Mouse (Mus musculus): ENCODE data around the gene Lrwd1. TPM values are rescaled to one million over a fixed set of nuclear protein-coding genes. Genes with fewer than 3 reads are reported as not detected.
"Not testable (repeated sequence)": the region's sequence is repeated elsewhere in the genome, so short reads cannot be mapped to it uniquely, and the experiment has no call there.

The Lrwd1 gene
- polyA plus RNA-seq, 1 experiment from 2014 or later: 37.6 TPM

- 75% methylated on average over 5 of the region's 5 CpGs for WGBS
- Histone ChIP-seq H3K27ac (ENCODE audit: low read length) (no peak overlapping the region), H3K4me3 (ENCODE audit: low read length) (no peak overlapping the region), H3K9me3 (ENCODE audit: control insufficient read depth, low read length) (no peaks in the 10 kb centered on the region), H3K36me3 (ENCODE audit: control insufficient read depth, insufficient read depth, low read length) (no peaks in the 10 kb centered on the region), H3K27me3 (ENCODE audit: control insufficient read depth, insufficient read depth, low read depth, low read length) (no peaks in the 10 kb centered on the region), H3K4me1 (replicated peaks; ENCODE audit: control insufficient read depth, insufficient read depth, low read length) (no peaks in the 10 kb centered on the region), H3K4me2 (ENCODE audit: low read depth, low read length) (no peak overlapping the region), H3K9ac (ENCODE audit: low read length) (no peak overlapping the region)
- ATAC-seq (ENCODE audit: low read depth): no peak
Observed at GRCm38 (mm10) chr5:136155399-136155798, 19.5 kb upstream of the Lrwd1 start.

DNA sequence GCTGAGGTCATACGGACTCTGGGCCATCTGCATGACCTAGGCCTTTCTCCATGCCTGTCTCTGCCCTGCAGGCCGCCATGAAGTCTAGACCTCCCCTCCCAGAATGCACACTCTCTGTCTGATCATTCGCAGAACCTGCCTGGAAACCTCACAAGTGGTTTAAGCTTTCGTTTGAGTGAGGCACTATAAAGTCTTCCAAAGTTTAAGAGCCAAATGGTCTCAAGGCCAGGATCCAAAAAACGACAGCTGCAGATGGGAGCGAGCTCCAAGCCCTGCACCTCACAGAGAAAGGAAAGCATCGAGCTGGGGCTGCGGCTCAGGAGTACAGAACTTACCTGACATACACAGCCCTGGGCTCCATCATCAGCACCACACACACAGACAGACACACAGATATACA is 16.5 kb upstream of the Lrwd1 start:
- Histone ChIP-seq H3K9me3 (ENCODE audit: control insufficient read depth, low read length) (no peaks in the 10 kb centered on the region), H3K27ac (ENCODE audit: low read length) (no peak overlapping the region), H3K36me3 (ENCODE audit: control insufficient read depth, insufficient read depth, low read length) (no peaks in the 10 kb centered on the region), H3K4me3 (ENCODE audit: low read length) (no peak overlapping the region), H3K9ac (ENCODE audit: low read length) (no peak overlapping the region), H3K27me3 (ENCODE audit: control insufficient read depth, insufficient read depth, low read depth, low read length) (no peaks in the 10 kb centered on the region), H3K4me2 (ENCODE audit: low read depth, low read length) (no peak overlapping the region), H3K4me1 (replicated peaks; ENCODE audit: control insufficient read depth, insufficient read depth, low read length) (no peaks in the 10 kb centered on the region)
- ATAC-seq (ENCODE audit: low read depth): no peak
- 66% methylated on average over 8 of the region's 8 CpGs for WGBS

DNA sequence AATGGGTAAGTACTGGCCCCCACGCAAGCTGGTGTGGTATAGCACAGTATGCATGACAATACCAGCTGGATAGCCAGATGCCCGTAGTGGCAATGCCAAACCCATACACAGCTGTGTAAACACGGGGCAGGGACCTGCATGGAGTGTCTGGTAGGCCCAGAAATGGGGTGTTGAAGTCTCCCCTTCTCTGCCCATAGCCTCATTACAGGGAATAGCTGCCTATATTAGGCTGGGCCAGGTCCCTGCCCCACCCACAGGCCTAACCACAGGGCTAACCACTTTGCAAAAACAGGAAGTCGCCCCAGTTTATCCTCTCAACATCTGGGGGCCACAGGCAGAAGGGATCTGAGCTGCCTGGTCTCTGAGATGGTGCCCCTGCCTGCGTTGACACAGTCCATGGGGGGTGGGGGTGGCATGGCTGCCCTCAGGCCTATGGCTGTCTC is 13.3 kb upstream of the Lrwd1 start:
- H3K9me3 ChIP-seq (ENCODE audit: control insufficient read depth, low read length); H3K27me3 ChIP-seq (ENCODE audit: control insufficient read depth, insufficient read depth, low read depth, low read length); H3K4me2 ChIP-seq (ENCODE audit: low read depth, low read length); H3K36me3 ChIP-seq (ENCODE audit: control insufficient read depth, insufficient read depth, low read length); H3K27ac ChIP-seq (ENCODE audit: low read length); H3K4me1 ChIP-seq (replicated peaks; ENCODE audit: control insufficient read depth, insufficient read depth, low read length); ATAC-seq (ENCODE audit: low read depth); H3K4me3 ChIP-seq (ENCODE audit: low read length); H3K9ac ChIP-seq (ENCODE audit: low read length): not testable (repeated sequence)
- WGBS: 68% methylated on average over 5 of the region's 5 CpGs

DNA sequence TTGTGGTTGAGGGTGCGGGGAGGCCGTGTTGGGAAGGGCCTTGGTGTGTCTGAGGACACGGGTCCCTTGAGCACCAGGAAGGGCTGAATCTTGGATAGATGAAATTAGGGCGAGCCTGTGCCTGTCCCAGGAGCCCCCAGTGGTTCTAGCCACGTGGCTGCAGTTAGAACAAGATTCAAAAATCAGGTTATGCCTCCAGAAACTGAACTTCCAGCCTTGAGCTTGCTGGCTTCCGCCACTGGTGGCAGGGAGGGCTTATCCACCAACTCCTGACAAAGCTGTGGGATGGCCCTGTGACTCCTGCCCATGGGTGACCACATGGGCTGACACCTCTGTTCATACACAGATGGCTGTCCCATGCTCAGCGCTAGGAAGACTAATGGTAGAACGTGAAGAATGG is 11.8 kb upstream of the Lrwd1 start:
- Histone ChIP-seq H3K9me3 (ENCODE audit: control insufficient read depth, low read length) (0 out of 2 replicates have a peak, but pooled peaks cover 2% of the 10 kb centered on the region), H3K4me1 (replicated peaks; ENCODE audit: control insufficient read depth, insufficient read depth, low read length) (no peaks in the 10 kb centered on the region), H3K4me3 (ENCODE audit: low read length) (no peak overlapping the region), H3K4me2 (ENCODE audit: low read depth, low read length) (no peak overlapping the region), H3K27ac (ENCODE audit: low read length) (no peak overlapping the region), H3K9ac (ENCODE audit: low read length) (no peak overlapping the region), H3K27me3 (ENCODE audit: control insufficient read depth, insufficient read depth, low read depth, low read length) (no peaks in the 10 kb centered on the region), H3K36me3 (ENCODE audit: control insufficient read depth, insufficient read depth, low read length) (no peaks in the 10 kb centered on the region)
- no peak for ATAC-seq (ENCODE audit: low read depth)
- WGBS: 68% methylated on average over 8 of the region's 8 CpGs

GRCm38 (mm10) chr5:136146936-136147335 is 11.1 kb upstream of the Lrwd1 start:
- no peak overlapping the region for H3K4me2 ChIP-seq (ENCODE audit: low read depth, low read length)
- H3K9ac ChIP-seq (ENCODE audit: low read length): no peak overlapping the region
- 94% methylated on average over 1 of the region's 1 CpGs for WGBS
- H3K4me3 ChIP-seq (ENCODE audit: low read length): no peak overlapping the region
- no peak overlapping the region for H3K27ac ChIP-seq (ENCODE audit: low read length)
- H3K4me1 ChIP-seq (replicated peaks; ENCODE audit: control insufficient read depth, insufficient read depth, low read length): no peaks in the 10 kb centered on the region
- H3K9me3 ChIP-seq (ENCODE audit: control insufficient read depth, low read length): 0 out of 2 replicates have a peak, but pooled peaks cover 2% of the 10 kb centered on the region
- H3K36me3 ChIP-seq (ENCODE audit: control insufficient read depth, insufficient read depth, low read length): 0 out of 2 replicates have a peak, but pooled peaks cover 2% of the 10 kb centered on the region
- H3K27me3 ChIP-seq (ENCODE audit: control insufficient read depth, insufficient read depth, low read depth, low read length): no peaks in the 10 kb centered on the region
- no peak for ATAC-seq (ENCODE audit: low read depth)

DNA sequence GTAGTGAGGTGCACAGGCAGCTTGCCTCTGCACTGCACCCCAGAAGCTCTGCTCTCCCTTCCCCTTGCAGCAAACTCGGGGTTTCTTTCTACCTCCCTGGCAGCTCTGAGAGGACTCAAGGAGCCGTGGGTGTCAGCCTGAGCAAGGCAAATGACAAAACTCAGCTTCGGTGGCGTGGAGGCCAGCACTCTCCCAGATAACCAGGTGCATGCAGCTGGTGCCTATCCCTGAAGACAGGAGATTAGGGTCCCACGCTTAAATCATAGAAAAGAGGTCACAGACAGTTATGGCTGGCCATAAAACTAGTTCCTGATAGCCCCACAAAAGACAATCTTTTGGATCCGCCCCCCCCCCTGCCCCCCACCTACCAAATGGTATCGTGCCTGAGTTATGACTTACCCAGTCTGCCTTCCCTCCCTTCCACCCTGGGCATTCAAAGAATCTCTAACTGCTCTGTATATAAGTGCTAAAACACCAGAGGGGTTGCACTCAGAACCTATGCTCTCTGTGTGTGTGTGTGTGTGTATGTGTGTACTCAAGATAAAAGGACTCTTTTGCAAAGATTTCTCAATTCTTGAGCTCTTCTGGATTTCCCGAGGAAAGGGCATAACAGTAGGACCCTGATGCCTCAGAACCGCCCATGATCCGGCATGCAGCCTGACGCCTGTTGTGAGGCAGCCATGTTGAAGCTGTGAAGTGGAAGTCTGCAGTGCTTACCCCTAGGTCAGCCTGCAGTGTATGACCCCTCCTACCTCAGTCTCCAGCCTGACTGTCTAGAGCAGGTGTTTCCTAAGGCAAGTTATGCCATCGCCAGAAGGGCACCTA is 8.9 kb upstream of the Lrwd1 start:
- no peaks in the 10 kb centered on the region for H3K27me3 ChIP-seq (ENCODE audit: control insufficient read depth, insufficient read depth, low read depth, low read length)
- no peak overlapping the region for H3K4me2 ChIP-seq (ENCODE audit: low read depth, low read length)
- 0 out of 2 replicates have a peak, but pooled peaks cover 2% of the 10 kb centered on the region for H3K9me3 ChIP-seq (ENCODE audit: control insufficient read depth, low read length)
- H3K4me1 ChIP-seq (replicated peaks; ENCODE audit: control insufficient read depth, insufficient read depth, low read length): no peaks in the 10 kb centered on the region
- no peak overlapping the region for H3K9ac ChIP-seq (ENCODE audit: low read length)
- peak; percentile 54; the same call in 1 of the 2 replicates for ATAC-seq (ENCODE audit: low read depth)
- WGBS: 54% methylated on average over 12 of the region's 12 CpGs
- peaks cover 13% of the 10 kb centered on the region for H3K36me3 ChIP-seq (ENCODE audit: control insufficient read depth, insufficient read depth, low read length)
- H3K27ac ChIP-seq (ENCODE audit: low read length): no peak overlapping the region
- no peak overlapping the region for H3K4me3 ChIP-seq (ENCODE audit: low read length)

DNA sequence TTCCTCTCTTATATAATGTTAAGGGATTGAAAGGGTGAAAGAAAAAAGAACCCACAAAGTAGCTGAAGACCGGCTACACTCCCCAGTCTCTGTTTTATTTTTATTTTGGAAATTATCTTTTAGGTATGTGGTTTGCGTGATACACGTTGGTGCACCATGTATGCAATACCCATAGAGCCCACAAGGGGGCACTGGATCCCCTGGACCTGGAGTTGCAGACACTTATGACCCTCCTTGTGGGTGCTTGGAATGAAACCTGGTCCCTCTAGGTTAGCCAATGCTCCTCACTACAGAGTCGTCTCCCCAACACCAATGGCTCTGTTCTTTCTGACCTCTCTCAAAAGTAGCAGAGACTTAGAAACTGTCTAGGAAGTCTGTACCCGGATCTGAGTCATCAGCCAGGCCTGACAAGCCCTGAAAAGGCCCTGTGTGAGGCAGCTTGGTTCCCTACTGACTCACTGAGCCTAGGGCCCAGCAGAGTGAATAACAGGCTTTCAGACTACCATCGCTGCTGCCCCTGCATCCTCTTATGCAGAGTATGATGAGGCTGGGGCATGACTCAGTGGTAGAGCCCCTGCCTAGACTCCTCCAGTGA is 7.4 kb upstream of the Lrwd1 start:
- no peaks in the 10 kb centered on the region for H3K4me1 ChIP-seq (replicated peaks; ENCODE audit: control insufficient read depth, insufficient read depth, low read length)
- no peak for ATAC-seq (ENCODE audit: low read depth)
- no peak overlapping the region for H3K9ac ChIP-seq (ENCODE audit: low read length)
- H3K27me3 ChIP-seq (ENCODE audit: control insufficient read depth, insufficient read depth, low read depth, low read length): no peaks in the 10 kb centered on the region
- no peak overlapping the region for H3K27ac ChIP-seq (ENCODE audit: low read length)
- WGBS: 87% methylated on average over 6 of the region's 6 CpGs
- H3K4me3 ChIP-seq (ENCODE audit: low read length): no peak overlapping the region
- no peak overlapping the region for H3K4me2 ChIP-seq (ENCODE audit: low read depth, low read length)
- H3K9me3 ChIP-seq (ENCODE audit: control insufficient read depth, low read length): 0 out of 2 replicates have a peak, but pooled peaks cover 2% of the 10 kb centered on the region
- H3K36me3 ChIP-seq (ENCODE audit: control insufficient read depth, insufficient read depth, low read length): peaks cover 13% of the 10 kb centered on the region

DNA sequence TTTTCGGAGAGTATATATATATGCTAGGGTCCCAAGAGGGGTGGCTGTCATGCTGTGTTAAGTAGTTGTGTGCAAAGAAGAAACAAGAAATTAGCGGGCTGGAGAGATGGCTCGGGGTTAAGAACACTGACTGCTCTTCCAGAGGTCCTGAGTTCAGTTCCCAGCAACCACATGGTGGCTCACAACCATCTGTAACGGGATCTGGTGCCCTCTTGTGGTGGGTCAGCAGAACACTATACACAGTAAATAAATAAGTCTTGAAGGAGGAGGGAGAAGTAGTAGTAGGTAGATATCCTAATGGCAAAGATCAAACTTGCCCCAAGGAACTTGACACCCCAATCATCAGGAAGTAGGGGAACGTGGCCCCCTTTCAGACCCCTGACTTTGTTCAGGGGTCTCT is 6.9 kb upstream of the Lrwd1 start:
- Histone ChIP-seq H3K9ac (ENCODE audit: low read length) (no peak overlapping the region), H3K27me3 (ENCODE audit: control insufficient read depth, insufficient read depth, low read depth, low read length) (no peaks in the 10 kb centered on the region), H3K4me2 (ENCODE audit: low read depth, low read length) (no peak overlapping the region), H3K9me3 (ENCODE audit: control insufficient read depth, low read length) (0 out of 2 replicates have a peak, but pooled peaks cover 2% of the 10 kb centered on the region), H3K4me3 (ENCODE audit: low read length) (no peak overlapping the region), H3K27ac (ENCODE audit: low read length) (no peak overlapping the region), H3K4me1 (replicated peaks; ENCODE audit: control insufficient read depth, insufficient read depth, low read length) (no peaks in the 10 kb centered on the region), H3K36me3 (ENCODE audit: control insufficient read depth, insufficient read depth, low read length) (peaks cover 13% of the 10 kb centered on the region)
- ATAC-seq (ENCODE audit: low read depth): no peak
- WGBS: 84% methylated on average over 5 of the region's 5 CpGs

DNA sequence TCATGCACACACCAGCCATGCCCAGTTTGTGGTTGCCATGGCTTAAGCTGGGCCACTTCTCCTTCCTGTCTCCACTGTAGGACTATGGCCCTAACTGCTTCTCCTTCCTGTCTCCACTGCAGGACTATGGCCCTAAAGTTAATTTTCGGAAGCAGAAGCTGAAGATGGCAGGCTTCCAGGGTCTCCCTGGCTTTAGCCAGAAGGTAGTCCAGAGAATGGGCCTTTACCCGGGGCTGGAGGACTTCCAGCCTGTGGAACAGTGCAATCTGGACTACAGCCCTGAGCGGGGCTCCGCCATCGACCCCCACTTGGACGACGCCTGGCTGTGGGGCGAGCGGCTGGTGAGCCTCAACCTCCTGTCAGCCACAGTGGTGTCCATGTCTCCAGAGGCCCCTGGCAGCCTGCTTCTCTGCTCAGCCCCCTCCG is 4.2 kb upstream of the Lrwd1 start:
- Histone ChIP-seq H3K4me1 (replicated peaks; ENCODE audit: control insufficient read depth, insufficient read depth, low read length) (peaks cover 9% of the 10 kb centered on the region), H3K4me2 (ENCODE audit: low read depth, low read length) (no peak overlapping the region), H3K9me3 (ENCODE audit: control insufficient read depth, low read length) (0 out of 2 replicates have a peak, but pooled peaks cover 2% of the 10 kb centered on the region), H3K27ac (ENCODE audit: low read length) (no peak overlapping the region), H3K27me3 (ENCODE audit: control insufficient read depth, insufficient read depth, low read depth, low read length) (no peaks in the 10 kb centered on the region), H3K9ac (ENCODE audit: low read length) (no peak overlapping the region), H3K36me3 (ENCODE audit: control insufficient read depth, insufficient read depth, low read length) (peaks cover 13% of the 10 kb centered on the region), H3K4me3 (ENCODE audit: low read length) (no peak overlapping the region)
- no peak for ATAC-seq (ENCODE audit: low read depth)
- 93% methylated on average over 10 of the region's 10 CpGs for WGBS
